Mouse (Mus musculus) midbrain, embryonic 11.5 days (tissue): ENCODE measurements around the gene 4930402F06Rik. TPM values are rescaled to one million over a fixed set of nuclear protein-coding genes. Genes with fewer than 3 reads are reported as not detected.

Source experiments
- ATAC-seq: fragments of 200-750 bp; cut with Nextera tagmentation; 2 replicates; pipeline ENCODE4 v1.8.0; 2017; ENCODE audit warnings: moderate TSS enrichment, moderate library complexity; ENCODE audit not compliant: low FRiP score
- DNase-seq: peaks from one replicate; pipeline ENCODE4 v3.0.0; 2015; ENCODE audit warnings: low spot score; ENCODE audit errors: missing footprints
- H3K27ac ChIP-seq: fragments of 300-500 bp; sonication (generic); 2 replicates; pipeline ENCODE4 v1.5.1; 2014; ENCODE audit warnings: low read depth, low read length
- H3K27me3 ChIP-seq: fragments of 300-500 bp; sonication (generic); 2 replicates; pipeline ENCODE4 v1.6.1; 2014; ENCODE audit warnings: mild to moderate bottlenecking, low read length, moderate library complexity, mixed read lengths; ENCODE audit not compliant: control insufficient read depth, insufficient read depth
- H3K36me3 ChIP-seq: fragments of 300-500 bp; sonication (generic); 2 replicates; pipeline ENCODE4 v1.6.1; 2014; ENCODE audit warnings: mild to moderate bottlenecking, low read length, moderate library complexity, mixed read lengths; ENCODE audit not compliant: control insufficient read depth, insufficient read depth
- H3K4me1 ChIP-seq: fragments of 300-500 bp; sonication (generic); 2 replicates; pipeline ENCODE4 v1.6.1; 2014; ENCODE audit warnings: low read length; ENCODE audit not compliant: control insufficient read depth, insufficient read depth
- H3K4me2 ChIP-seq: fragments of 300-500 bp; sonication (generic); 2 replicates; pipeline ENCODE4 v1.6.1; 2014; ENCODE audit warnings: mild to moderate bottlenecking, moderate library complexity
- H3K4me3 ChIP-seq: fragments of 300-500 bp; sonication (generic); 2 replicates; pipeline ENCODE4 v1.5.1; 2014; ENCODE audit warnings: low read depth, low read length
- H3K9ac ChIP-seq: fragments of 300-500 bp; sonication (generic); 2 replicates; pipeline ENCODE4 v1.6.1; 2014; ENCODE audit warnings: low read length
- H3K9me3 ChIP-seq: fragments of 300-500 bp; sonication (generic); 2 replicates; pipeline ENCODE4 v1.6.1; 2016; ENCODE audit warnings: low read length; ENCODE audit not compliant: control insufficient read depth
- WGBS: fragments of 180-500 bp; shearing (Covaris S2); extraction: QIAGEN DNeasy Blood & Tissue Kit; methylation state at CpG from one replicate; pipeline ENCODE4 v1.1.7; 2014; 5-methylcytosine and 5-hydroxymethylcytosine counted together
- polyA plus RNA-seq: library from polyadenylated mRNA; unstranded; fragments of >200 nt; fragmentation: Nextera tagmentation; extraction: Ambion mirVana; gene quantifications from 2 replicates; pipeline ENCODE4 v1.2.1, GENCODE M21; 2014

Gene 4930402F06Rik
- polyA plus RNA-seq, 1 experiment from 2014 or later: not detected

- no peaks in the 10 kb centered on the region for H3K36me3 ChIP-seq
- H3K27ac ChIP-seq: no peak overlapping the region
- H3K4me3 ChIP-seq: no peak overlapping the region
- no peak for DNase-seq
- H3K4me2 ChIP-seq: no peak overlapping the region
- no peak overlapping the region for H3K9ac ChIP-seq
- ATAC-seq: no peak
- H3K9me3 ChIP-seq: no peaks in the 10 kb centered on the region
- H3K4me1 ChIP-seq: no peaks in the 10 kb centered on the region
- no peaks in the 10 kb centered on the region for H3K27me3 ChIP-seq
- 91% methylated on average over 2 of the region's 2 CpGs for WGBS
Observed at GRCm38 (mm10) chr2:35437796-35438195, 40.8 kb upstream of the 4930402F06Rik start.

- 88% methylated on average over 6 of the region's 6 CpGs for WGBS
- DNase-seq: peak; percentile 65
- no peak overlapping the region for H3K4me3 ChIP-seq
- no peak overlapping the region for H3K9ac ChIP-seq
- H3K9me3 ChIP-seq: no peaks in the 10 kb centered on the region
- no peak overlapping the region for H3K27ac ChIP-seq
- H3K4me2 ChIP-seq: no peak overlapping the region
- no peaks in the 10 kb centered on the region for H3K36me3 ChIP-seq
- no peak for ATAC-seq
- H3K4me1 ChIP-seq: no peaks in the 10 kb centered on the region
- no peaks in the 10 kb centered on the region for H3K27me3 ChIP-seq
Observed at GRCm38 (mm10) chr2:35434576-35435123, 37.7 kb upstream of the 4930402F06Rik start.

- Histone ChIP-seq H3K4me2 (no peak overlapping the region), H3K27ac (no peak overlapping the region), H3K9me3 (no peaks in the 10 kb centered on the region), H3K27me3 (no peaks in the 10 kb centered on the region), H3K36me3 (no peaks in the 10 kb centered on the region), H3K9ac (no peak overlapping the region), H3K4me1 (no peaks in the 10 kb centered on the region), H3K4me3 (no peak overlapping the region)
- 80% methylated on average over 4 of the region's 4 CpGs for WGBS
- DNase-seq (peak; percentile 76), ATAC-seq (no peak)
Observed at GRCm38 (mm10) chr2:35433428-35433827, 36.5 kb upstream of the 4930402F06Rik start.

GRCm38 (mm10) chr2:35432472-35432871 lies 35.5 kb upstream of the 4930402F06Rik start:
- 46% methylated on average over 7 of the region's 7 CpGs for WGBS
- no peak for ATAC-seq
- no peak overlapping the region for H3K9ac ChIP-seq
- DNase-seq: peak; percentile 80
- no peaks in the 10 kb centered on the region for H3K9me3 ChIP-seq
- H3K4me3 ChIP-seq: no peak overlapping the region
- no peaks in the 10 kb centered on the region for H3K36me3 ChIP-seq
- H3K27me3 ChIP-seq: no peaks in the 10 kb centered on the region
- H3K27ac ChIP-seq: no peak overlapping the region
- no peak overlapping the region for H3K4me2 ChIP-seq
- H3K4me1 ChIP-seq: no peaks in the 10 kb centered on the region

GRCm38 (mm10) chr2:35432011-35432410 lies 35.0 kb upstream of the 4930402F06Rik start:
- no peak overlapping the region for H3K4me3 ChIP-seq
- H3K9me3 ChIP-seq: no peaks in the 10 kb centered on the region
- 73% methylated on average over 7 of the region's 7 CpGs for WGBS
- H3K27ac ChIP-seq: no peak overlapping the region
- DNase-seq (peak; percentile 54), ATAC-seq (no peak)
- no peaks in the 10 kb centered on the region for H3K4me1 ChIP-seq
- H3K36me3 ChIP-seq: no peaks in the 10 kb centered on the region
- H3K27me3 ChIP-seq: no peaks in the 10 kb centered on the region
- H3K9ac ChIP-seq: no peak overlapping the region
- H3K4me2 ChIP-seq: no peak overlapping the region

- no peaks in the 10 kb centered on the region for H3K4me1 ChIP-seq
- DNase-seq (peak; percentile 57), ATAC-seq (no peak)
- WGBS: 70% methylated on average over 8 of the region's 8 CpGs
- no peaks in the 10 kb centered on the region for H3K27me3 ChIP-seq
- no peaks in the 10 kb centered on the region for H3K36me3 ChIP-seq
- no peaks in the 10 kb centered on the region for H3K9me3 ChIP-seq
- no peak overlapping the region for H3K27ac ChIP-seq
- H3K4me3 ChIP-seq: no peak overlapping the region
- H3K4me2 ChIP-seq: no peak overlapping the region
- H3K9ac ChIP-seq: no peak overlapping the region
Observed at GRCm38 (mm10) chr2:35430806-35431205, 33.8 kb upstream of the 4930402F06Rik start.

GRCm38 (mm10) chr2:35428615-35429300 lies 31.8 kb upstream of the 4930402F06Rik start:
- H3K4me3 ChIP-seq: no peak overlapping the region
- no peaks in the 10 kb centered on the region for H3K9me3 ChIP-seq
- ATAC-seq: no peak
- no peak overlapping the region for H3K27ac ChIP-seq
- H3K9ac ChIP-seq: no peak overlapping the region
- H3K4me2 ChIP-seq: no peak overlapping the region
- no peaks in the 10 kb centered on the region for H3K36me3 ChIP-seq
- 86% methylated on average over 4 of the region's 4 CpGs for WGBS
- peak; percentile 67 for DNase-seq
- no peaks in the 10 kb centered on the region for H3K4me1 ChIP-seq
- H3K27me3 ChIP-seq: no peaks in the 10 kb centered on the region

- H3K4me1 ChIP-seq: no peaks in the 10 kb centered on the region
- H3K4me3 ChIP-seq: no peak overlapping the region
- no peaks in the 10 kb centered on the region for H3K27me3 ChIP-seq
- no peaks in the 10 kb centered on the region for H3K36me3 ChIP-seq
- no peak overlapping the region for H3K4me2 ChIP-seq
- no peak overlapping the region for H3K27ac ChIP-seq
- ATAC-seq (no peak), DNase-seq (peak; percentile 54)
- 40% methylated on average over 2 of the region's 2 CpGs for WGBS
- H3K9ac ChIP-seq: no peak overlapping the region
- no peaks in the 10 kb centered on the region for H3K9me3 ChIP-seq
Observed at GRCm38 (mm10) chr2:35427559-35427958, 30.6 kb upstream of the 4930402F06Rik start.

- Histone ChIP-seq H3K9me3 (no peaks in the 10 kb centered on the region), H3K4me2 (no peak overlapping the region), H3K9ac (no peak overlapping the region), H3K36me3 (no peaks in the 10 kb centered on the region), H3K4me3 (no peak overlapping the region), H3K4me1 (no peaks in the 10 kb centered on the region), H3K27me3 (no peaks in the 10 kb centered on the region), H3K27ac (no peak overlapping the region)
- 97% methylated on average over 1 of the region's 1 CpGs for WGBS
- ATAC-seq (no peak), DNase-seq (no peak)
Observed at GRCm38 (mm10) chr2:35423711-35424339, 26.9 kb upstream of the 4930402F06Rik start.
